Mouse (Mus musculus): ENCODE measurements around the gene Sh3rf1. TPM values are rescaled to one million over a fixed set of nuclear protein-coding genes. Genes with fewer than 3 reads are reported as not detected.

Gene Sh3rf1
- polyA plus RNA-seq, 1 experiment from 2014 or later = 4.8 TPM

DNA sequence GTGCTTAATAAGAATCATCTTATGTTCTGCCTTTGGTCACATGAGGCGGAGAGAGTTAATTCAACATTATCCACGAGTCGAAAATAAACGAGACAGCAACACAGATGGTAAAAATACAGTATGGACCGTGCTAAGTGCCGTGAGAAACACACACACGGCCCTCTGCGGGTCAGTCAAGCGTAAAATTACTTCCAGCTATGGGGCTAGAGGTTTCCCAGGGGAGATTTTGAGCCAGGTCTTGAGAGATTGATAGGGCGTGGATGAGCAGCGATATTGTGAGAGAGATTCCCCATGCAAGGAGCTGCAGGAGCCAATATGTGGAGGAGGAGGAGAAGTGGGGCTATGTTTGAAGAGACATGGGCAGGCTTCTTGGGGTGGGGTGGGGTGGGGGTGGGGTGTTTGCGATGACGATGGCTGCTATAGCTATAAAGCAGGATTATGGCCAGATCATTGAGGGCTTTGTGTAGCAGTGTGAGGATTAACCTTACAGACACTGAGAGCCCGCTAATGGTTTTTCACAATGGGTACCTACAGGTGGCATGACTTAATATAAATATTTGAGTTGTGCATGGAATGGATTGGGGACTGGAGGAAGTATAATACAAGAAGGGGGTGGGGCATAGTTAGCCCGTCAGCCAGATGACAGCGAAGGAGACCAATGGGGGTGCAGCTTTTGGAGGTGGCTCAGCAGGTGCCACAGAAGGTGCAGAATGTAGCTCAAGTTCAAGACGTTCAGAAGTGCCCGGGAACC lies 166.8 kb downstream of the Sh3rf1 start:
- Histone ChIP-seq H3K4me3 (ENCODE audit: low read depth, low read length) (no peak overlapping the region), H3K4me1 (replicated peaks; ENCODE audit: control insufficient read depth, insufficient read depth) (0 out of 2 replicates have a peak, but pooled peaks cover 3% of the 10 kb centered on the region), H3K9ac (ENCODE audit: low read length) (no peak overlapping the region), H3K36me3 (ENCODE audit: control insufficient read depth, insufficient read depth, low read length) (no peaks in the 10 kb centered on the region), H3K27me3 (ENCODE audit: control insufficient read depth, insufficient read depth, low read length) (no peaks in the 10 kb centered on the region), H3K9me3 (ENCODE audit: control insufficient read depth, low read length) (no peaks in the 10 kb centered on the region), H3K4me2 (replicated peaks; ENCODE audit: low read depth) (no peak overlapping the region), H3K27ac (replicated peaks) (peak overlapping the region; percentile 61; the same call in 1 of the 2 replicates)
- DNase-seq (ENCODE audit: low spot score) (peak; percentile 75), ATAC-seq (ENCODE audit: low FRiP score, low TSS enrichment) (peak; percentile 84)
- TF ChIP-seq EP300 (optimal IDR thresholded peaks at IDR 0.05) (no peak), CTCF (IDR thresholded peaks at IDR 0.05; ENCODE audit: low read depth) (no peak)
- 64% methylated on average over 18 of the region's 18 CpGs for WGBS

DNA sequence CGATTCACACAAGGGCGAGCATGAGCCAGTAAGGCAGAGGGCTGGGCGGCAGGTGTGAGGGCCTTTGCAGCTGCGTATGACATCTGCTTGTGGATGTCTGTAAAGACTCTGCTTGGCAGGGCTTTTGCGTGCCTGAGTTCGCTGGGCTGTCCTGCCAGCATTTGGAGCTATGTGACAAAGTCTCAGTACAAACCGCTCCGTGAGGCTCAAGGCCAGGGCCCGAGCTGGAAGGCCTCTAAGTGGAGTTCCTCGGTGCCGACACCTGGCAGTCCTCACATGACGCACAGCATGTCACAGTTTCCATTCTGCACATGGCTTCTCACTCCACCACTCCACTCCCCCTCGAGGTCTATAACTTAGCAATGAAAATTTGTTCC lies 167.4 kb downstream of the Sh3rf1 start:
- no peak overlapping the region for H3K4me2 ChIP-seq (replicated peaks; ENCODE audit: low read depth)
- H3K4me1 ChIP-seq (replicated peaks; ENCODE audit: control insufficient read depth, insufficient read depth) = no peaks in the 10 kb centered on the region
- 50% methylated on average over 13 of the region's 13 CpGs for WGBS
- peak; percentile 65 for ATAC-seq (ENCODE audit: low FRiP score, low TSS enrichment)
- H3K9me3 ChIP-seq (ENCODE audit: control insufficient read depth, low read length) = no peaks in the 10 kb centered on the region
- no peaks in the 10 kb centered on the region for H3K36me3 ChIP-seq (ENCODE audit: control insufficient read depth, insufficient read depth, low read length)
- no peak overlapping the region for H3K9ac ChIP-seq (ENCODE audit: low read length)
- DNase-seq (ENCODE audit: low spot score) = no peak
- TF ChIP-seq CTCF (IDR thresholded peaks at IDR 0.05; ENCODE audit: low read depth) = no peak
- no peak for TF ChIP-seq EP300 (optimal IDR thresholded peaks at IDR 0.05)
- H3K27me3 ChIP-seq (ENCODE audit: control insufficient read depth, insufficient read depth, low read length) = no peaks in the 10 kb centered on the region
- peak overlapping the region; percentile 61 for H3K27ac ChIP-seq (replicated peaks)
- H3K4me3 ChIP-seq (ENCODE audit: low read depth, low read length) = no peak overlapping the region

DNA sequence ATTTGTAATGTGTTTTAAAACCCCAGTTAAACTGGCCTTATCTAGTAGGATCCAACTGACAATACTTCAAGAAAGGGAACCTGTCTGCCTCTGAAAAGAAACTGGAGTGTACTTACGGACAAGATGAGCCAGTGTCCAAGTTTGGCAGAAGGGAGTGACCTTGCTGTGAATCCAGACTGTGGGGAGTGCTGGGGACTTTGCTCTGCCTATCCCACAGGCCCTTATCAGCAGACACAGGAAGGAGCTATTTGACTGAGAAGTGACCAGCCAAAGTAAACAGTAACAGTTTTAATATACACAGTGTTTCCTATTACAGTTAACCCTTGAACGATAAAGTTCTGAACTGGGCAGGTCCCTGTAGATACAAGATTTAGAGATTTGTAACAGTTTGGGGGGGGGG lies 173.5 kb downstream of the Sh3rf1 start:
- Histone ChIP-seq H3K9ac (ENCODE audit: low read length) (no peak overlapping the region), H3K4me1 (replicated peaks; ENCODE audit: control insufficient read depth, insufficient read depth) (no peaks in the 10 kb centered on the region), H3K36me3 (ENCODE audit: control insufficient read depth, insufficient read depth, low read length) (no peaks in the 10 kb centered on the region), H3K27me3 (ENCODE audit: control insufficient read depth, insufficient read depth, low read length) (no peaks in the 10 kb centered on the region), H3K4me2 (replicated peaks; ENCODE audit: low read depth) (no peak overlapping the region), H3K4me3 (ENCODE audit: low read depth, low read length) (no peak overlapping the region), H3K9me3 (ENCODE audit: control insufficient read depth, low read length) (no peaks in the 10 kb centered on the region), H3K27ac (replicated peaks) (0 out of 2 replicates have a peak overlapping the region, but pooled peaks have one; percentile 24)
- 17% methylated on average over 2 of the region's 2 CpGs for WGBS
- peak; percentile 95 for ATAC-seq (ENCODE audit: low FRiP score, low TSS enrichment)
- DNase-seq (ENCODE audit: low spot score) = peak; percentile 63
- no peak for TF ChIP-seq CTCF (IDR thresholded peaks at IDR 0.05; ENCODE audit: low read depth)
- TF ChIP-seq EP300 (optimal IDR thresholded peaks at IDR 0.05) = no peak

DNA sequence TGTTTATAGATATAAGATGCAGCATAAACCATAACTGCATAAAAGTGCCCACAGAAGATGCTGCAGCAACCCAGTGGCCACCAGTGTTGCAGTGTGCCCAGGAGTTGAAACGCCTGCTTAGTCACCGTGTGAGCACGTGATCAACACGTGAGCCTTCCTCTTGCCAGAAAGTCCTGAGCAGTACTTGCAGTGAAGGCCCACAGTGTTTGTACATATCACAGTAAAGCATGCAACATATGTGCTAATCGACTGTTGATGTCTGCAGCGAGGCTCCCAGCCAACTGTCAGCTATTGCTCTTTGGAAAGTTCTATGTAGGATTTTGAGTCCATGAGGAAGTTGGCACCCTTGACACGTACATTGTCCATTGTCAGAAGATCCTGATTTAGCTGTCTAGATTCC lies 174.1 kb downstream of the Sh3rf1 start:
- Histone ChIP-seq H3K4me3 (ENCODE audit: low read depth, low read length) (no peak overlapping the region), H3K27me3 (ENCODE audit: control insufficient read depth, insufficient read depth, low read length) (no peaks in the 10 kb centered on the region), H3K4me1 (replicated peaks; ENCODE audit: control insufficient read depth, insufficient read depth) (no peaks in the 10 kb centered on the region), H3K9ac (ENCODE audit: low read length) (no peak overlapping the region), H3K9me3 (ENCODE audit: control insufficient read depth, low read length) (no peaks in the 10 kb centered on the region), H3K36me3 (ENCODE audit: control insufficient read depth, insufficient read depth, low read length) (no peaks in the 10 kb centered on the region), H3K4me2 (replicated peaks; ENCODE audit: low read depth) (no peak overlapping the region), H3K27ac (replicated peaks) (0 out of 2 replicates have a peak overlapping the region, but pooled peaks have one; percentile 9)
- ATAC-seq (ENCODE audit: low FRiP score, low TSS enrichment) (peak; percentile 91), DNase-seq (ENCODE audit: low spot score) (peak; percentile 87)
- WGBS = 35% methylated on average over 7 of the region's 7 CpGs
- TF ChIP-seq EP300 (optimal IDR thresholded peaks at IDR 0.05) (no peak), CTCF (IDR thresholded peaks at IDR 0.05; ENCODE audit: low read depth) (no peak)

DNA sequence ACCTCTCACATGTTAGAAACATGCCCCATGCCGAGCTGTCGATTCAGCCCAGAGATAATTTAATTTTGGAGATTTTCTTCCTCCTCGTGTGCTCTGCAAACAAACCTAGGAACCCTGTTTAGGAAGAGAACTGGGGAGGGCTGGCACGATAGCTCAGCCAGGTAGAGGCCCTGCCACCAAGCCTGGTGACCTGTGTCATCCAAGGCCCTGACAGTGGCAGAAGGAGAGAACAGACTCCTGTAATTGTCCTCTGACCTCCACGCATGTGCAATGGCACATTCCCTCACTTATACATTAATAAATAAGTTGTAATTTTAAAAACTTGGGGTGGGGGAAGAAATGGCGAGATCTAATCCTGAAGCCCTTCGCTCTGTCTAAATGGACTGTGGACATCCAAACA lies 179.2 kb downstream of the Sh3rf1 start:
- no peak for ATAC-seq (ENCODE audit: low FRiP score, low TSS enrichment)
- H3K4me2 ChIP-seq (replicated peaks; ENCODE audit: low read depth) = no peak overlapping the region
- no peaks in the 10 kb centered on the region for H3K27me3 ChIP-seq (ENCODE audit: control insufficient read depth, insufficient read depth, low read length)
- H3K4me1 ChIP-seq (replicated peaks; ENCODE audit: control insufficient read depth, insufficient read depth) = no peaks in the 10 kb centered on the region
- 75% methylated on average over 7 of the region's 7 CpGs for WGBS
- H3K9ac ChIP-seq (ENCODE audit: low read length) = no peak overlapping the region
- DNase-seq (ENCODE audit: low spot score) = no peak
- no peak for TF ChIP-seq EP300 (optimal IDR thresholded peaks at IDR 0.05)
- TF ChIP-seq CTCF (IDR thresholded peaks at IDR 0.05; ENCODE audit: low read depth) = no peak
- no peaks in the 10 kb centered on the region for H3K9me3 ChIP-seq (ENCODE audit: control insufficient read depth, low read length)
- H3K36me3 ChIP-seq (ENCODE audit: control insufficient read depth, insufficient read depth, low read length) = no peaks in the 10 kb centered on the region
- H3K4me3 ChIP-seq (ENCODE audit: low read depth, low read length) = no peak overlapping the region
- H3K27ac ChIP-seq (replicated peaks) = no peak overlapping the region
